Mouse (Mus musculus) heart, embryonic 16.5 days (tissue): ENCODE data around the gene Samd4b. TPM values are rescaled to one million over a fixed set of nuclear protein-coding genes. Genes with fewer than 3 reads are reported as not detected.

Experiments used
- ATAC-seq: fragments of 200-750 bp; cut with Nextera tagmentation; replicated peaks from 2 replicates; pipeline ENCODE4 v1.8.0; 2017; ENCODE audit warnings: moderate number of reproducible peaks; ENCODE audit not compliant: insufficient read depth, low FRiP score; ENCODE audit errors: extremely low read depth
- H3K27ac ChIP-seq: fragments of 300-500 bp; sonication (generic); 2 replicates; pipeline ENCODE4 v1.5.1; 2014; ENCODE audit warnings: mild to moderate bottlenecking, low read length, control low read depth, moderate library complexity
- H3K27me3 ChIP-seq: fragments of 300-500 bp; sonication (generic); 2 replicates; pipeline ENCODE4 v1.6.1; 2014; ENCODE audit warnings: low read length, mixed read lengths; ENCODE audit not compliant: control insufficient read depth, insufficient read depth
- H3K36me3 ChIP-seq: fragments of 300-500 bp; sonication (generic); 2 replicates; pipeline ENCODE4 v1.6.1; 2014; ENCODE audit not compliant: control insufficient read depth, insufficient read depth
- H3K4me1 ChIP-seq: fragments of 300-500 bp; sonication (generic); 2 replicates; pipeline ENCODE4 v1.6.1; 2014; ENCODE audit warnings: low read length, mixed read lengths; ENCODE audit not compliant: control insufficient read depth, insufficient read depth
- H3K4me2 ChIP-seq: fragments of 300-500 bp; sonication (generic); 2 replicates; pipeline ENCODE4 v1.6.1; 2014; ENCODE audit warnings: low read depth, mild to moderate bottlenecking, control low read depth, low read length
- H3K4me3 ChIP-seq: fragments of 300-500 bp; sonication (generic); 2 replicates; pipeline ENCODE4 v1.5.1; 2014; ENCODE audit warnings: mild to moderate bottlenecking, control low read depth, low read length
- H3K9ac ChIP-seq: fragments of 300-500 bp; sonication (generic); 2 replicates; pipeline ENCODE4 v1.6.1; 2014; ENCODE audit warnings: low read length, control low read depth
- H3K9me3 ChIP-seq: fragments of 300-500 bp; sonication (generic); replicated peaks from 2 replicates; pipeline ENCODE4 v1.6.1; 2016; ENCODE audit warnings: low read length; ENCODE audit not compliant: control insufficient read depth
- whole genome bisulfite sequencing: fragments of 180-500 bp; shearing (Covaris S2); extraction: QIAGEN DNeasy Blood & Tissue Kit; methylation state at CpG from one replicate; pipeline ENCODE4 v1.1.7; 2014; 5-methylcytosine and 5-hydroxymethylcytosine counted together
- polyA plus RNA-seq: library from polyadenylated mRNA; unstranded; fragments of >200 nt; fragmentation: Nextera tagmentation; extraction: Ambion mirVana; gene quantifications from 2 replicates; pipeline ENCODE4 v1.2.1, GENCODE M21; 2015

Samd4b gene
- polyA plus RNA-seq, 1 experiment from 2014 or later = 16.0 TPM

- Histone ChIP-seq H3K27ac (no peak overlapping the region), H3K27me3 (no peaks in the 10 kb centered on the region), H3K4me2 (no peak overlapping the region), H3K36me3 (peaks cover 29% of the 10 kb centered on the region; the same call in 1 of the 2 replicates), H3K4me3 (no peak overlapping the region), H3K4me1 (peaks cover 14% of the 10 kb centered on the region), H3K9me3 (no peaks in the 10 kb centered on the region), H3K9ac (no peak overlapping the region)
- no peak for ATAC-seq
- 93% methylated on average over 16 of the region's 16 CpGs for WGBS
Observed at GRCm38 (mm10) chr7:28367663-28368275, 230.2 kb downstream of the Samd4b start.

DNA sequence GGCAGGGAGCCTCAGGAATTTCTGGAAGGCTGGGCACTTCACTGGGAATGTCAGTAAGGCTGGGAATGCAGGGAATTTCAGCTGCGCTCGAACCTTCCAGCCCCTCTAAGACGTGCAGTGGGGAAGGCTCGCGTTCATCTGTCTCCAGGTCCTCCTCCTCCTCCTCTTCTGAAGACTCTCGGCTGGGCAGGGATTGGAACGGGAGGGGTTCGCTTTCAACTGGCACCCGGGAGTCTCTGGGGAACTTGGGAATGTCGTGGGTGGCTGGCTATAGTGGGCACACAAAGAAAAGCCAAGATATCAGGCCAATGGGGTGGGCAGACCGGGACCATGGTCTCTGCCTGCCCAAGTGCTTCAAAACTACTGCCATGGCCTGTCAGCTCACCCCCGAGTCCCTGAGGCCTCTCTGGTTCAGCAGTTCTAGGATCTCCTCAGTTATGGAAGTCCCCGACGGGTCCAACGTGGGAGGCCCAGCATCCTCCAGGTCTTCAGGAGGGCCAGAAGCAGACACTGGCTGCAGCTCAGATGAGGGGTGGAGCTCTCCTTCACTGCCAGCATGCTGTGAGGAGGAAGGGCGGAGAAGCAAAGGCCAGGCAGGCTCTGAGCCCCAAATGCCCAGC, 235.4 kb downstream of the Samd4b start:
- Histone ChIP-seq H3K36me3 (peaks cover 51% of the 10 kb centered on the region), H3K27me3 (no peaks in the 10 kb centered on the region), H3K9me3 (no peaks in the 10 kb centered on the region), H3K4me1 (peaks cover 15% of the 10 kb centered on the region), H3K4me3 (no peak overlapping the region), H3K4me2 (no peak overlapping the region), H3K27ac (no peak overlapping the region), H3K9ac (no peak overlapping the region)
- no peak for ATAC-seq
- WGBS = 61% methylated on average over 16 of the region's 16 CpGs

DNA sequence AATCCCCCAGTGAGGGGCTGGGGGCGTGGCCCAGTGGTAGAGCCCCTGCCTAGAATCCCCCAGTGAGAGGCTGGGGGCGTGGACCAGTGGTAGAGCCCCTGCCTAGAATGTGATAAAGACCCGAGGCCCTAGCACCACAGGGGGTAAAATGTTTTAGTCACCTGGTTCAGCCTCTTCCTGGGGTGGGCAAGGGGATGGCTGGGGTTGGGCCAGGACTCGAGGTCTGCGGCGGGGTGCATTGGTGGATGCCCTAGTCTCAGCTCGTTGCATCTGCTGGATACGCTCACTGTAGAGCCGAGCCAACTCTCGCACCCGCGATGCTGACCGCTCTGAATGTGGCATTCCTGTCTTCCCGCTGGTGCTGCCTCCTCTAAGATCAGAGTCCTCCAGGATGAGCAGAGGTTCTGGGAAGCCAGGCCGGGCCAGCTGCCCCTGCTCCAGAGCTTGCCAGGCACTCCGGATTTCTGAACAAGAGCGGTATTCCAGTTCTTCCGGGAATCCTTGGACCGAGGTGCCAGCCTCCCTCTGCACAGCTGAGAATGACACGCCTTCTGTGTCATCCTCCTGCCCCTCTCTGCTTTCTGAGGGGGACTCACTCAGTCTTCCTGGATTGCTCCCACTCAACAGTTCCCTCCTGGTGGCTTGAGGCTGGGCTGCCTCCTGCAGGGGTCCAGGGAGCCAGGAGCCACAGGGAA, 236.2 kb downstream of the Samd4b start:
- no peaks in the 10 kb centered on the region for H3K9me3 ChIP-seq
- H3K27ac ChIP-seq = no peak overlapping the region
- no peak overlapping the region for H3K9ac ChIP-seq

DNA sequence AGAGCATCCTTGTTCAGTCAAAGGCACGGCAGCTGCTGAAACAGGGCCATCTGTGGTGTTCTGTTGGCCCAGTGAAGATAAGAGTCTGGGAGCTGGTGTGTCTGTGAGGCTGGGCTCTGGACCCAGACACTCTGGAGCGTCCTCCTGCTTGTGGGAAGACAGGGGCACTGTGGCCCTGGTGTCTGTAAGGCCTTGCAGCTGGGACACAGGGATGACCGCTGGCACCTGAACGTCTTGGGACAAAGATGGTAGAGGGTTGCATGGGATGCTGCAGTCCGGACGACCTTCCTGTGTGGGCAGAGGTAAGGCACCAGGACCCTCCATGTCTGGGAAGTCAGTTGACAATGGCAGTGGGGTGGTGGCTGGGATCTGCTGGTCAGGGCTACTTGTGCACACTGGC, 237.7 kb downstream of the Samd4b start:
- H3K27ac ChIP-seq = no peak overlapping the region
- no peaks in the 10 kb centered on the region for H3K27me3 ChIP-seq
- H3K4me1 ChIP-seq = peaks cover 25% of the 10 kb centered on the region
- no peak for ATAC-seq
- 83% methylated on average over 6 of the region's 6 CpGs for WGBS
- H3K9me3 ChIP-seq = no peaks in the 10 kb centered on the region
- peaks cover 43% of the 10 kb centered on the region for H3K36me3 ChIP-seq
- no peak overlapping the region for H3K4me3 ChIP-seq
- H3K4me2 ChIP-seq = no peak overlapping the region
- no peak overlapping the region for H3K9ac ChIP-seq

More for the DNA sequence above, 236.2 kb downstream of the Samd4b start:
- H3K4me1 ChIP-seq = peaks cover 22% of the 10 kb centered on the region
- no peak overlapping the region for H3K4me2 ChIP-seq
- no peak for ATAC-seq
- H3K27me3 ChIP-seq = no peaks in the 10 kb centered on the region
- WGBS = 90% methylated on average over 20 of the region's 20 CpGs
- peaks cover 48% of the 10 kb centered on the region for H3K36me3 ChIP-seq
- H3K4me3 ChIP-seq = no peak overlapping the region

DNA sequence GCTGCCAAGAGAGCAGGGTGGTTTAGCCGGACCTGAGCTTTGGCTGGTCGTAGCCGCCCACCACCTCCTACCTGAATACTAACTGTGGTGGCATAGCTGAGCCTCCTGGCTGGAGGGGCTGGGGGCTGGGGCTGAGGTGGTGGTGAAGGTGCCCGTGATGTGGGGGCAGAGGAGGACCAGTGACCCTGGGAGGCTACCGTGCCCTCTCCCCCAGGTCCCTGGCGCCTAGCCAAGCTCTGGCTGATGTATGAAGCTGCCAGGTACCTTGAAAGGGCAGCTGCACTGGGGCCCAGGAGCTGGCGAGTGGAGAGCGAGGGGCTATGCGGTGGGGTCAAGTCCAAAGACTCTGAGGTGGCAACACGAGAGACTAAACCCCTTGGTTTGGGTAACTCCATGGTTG, 238.1 kb downstream of the Samd4b start:
- Histone ChIP-seq H3K4me2 (no peak overlapping the region), H3K4me3 (no peak overlapping the region), H3K27me3 (no peaks in the 10 kb centered on the region), H3K4me1 (peaks cover 25% of the 10 kb centered on the region), H3K36me3 (peaks cover 39% of the 10 kb centered on the region), H3K9me3 (no peaks in the 10 kb centered on the region), H3K9ac (no peak overlapping the region), H3K27ac (no peak overlapping the region)
- ATAC-seq = no peak
- 78% methylated on average over 10 of the region's 10 CpGs for WGBS

- Histone ChIP-seq H3K4me2 (no peak overlapping the region), H3K9ac (peak overlapping the region; percentile 54; the same call in 1 of the 2 replicates), H3K9me3 (no peaks in the 10 kb centered on the region), H3K4me3 (no peak overlapping the region), H3K36me3 (peaks cover 44% of the 10 kb centered on the region), H3K4me1 (peaks cover 25% of the 10 kb centered on the region), H3K27me3 (no peaks in the 10 kb centered on the region), H3K27ac (peak overlapping the region; percentile 84)
- WGBS = 57% methylated on average over 7 of the region's 7 CpGs
- ATAC-seq = no peak
Observed at GRCm38 (mm10) chr7:28358431-28358830, 239.5 kb downstream of the Samd4b start.

DNA sequence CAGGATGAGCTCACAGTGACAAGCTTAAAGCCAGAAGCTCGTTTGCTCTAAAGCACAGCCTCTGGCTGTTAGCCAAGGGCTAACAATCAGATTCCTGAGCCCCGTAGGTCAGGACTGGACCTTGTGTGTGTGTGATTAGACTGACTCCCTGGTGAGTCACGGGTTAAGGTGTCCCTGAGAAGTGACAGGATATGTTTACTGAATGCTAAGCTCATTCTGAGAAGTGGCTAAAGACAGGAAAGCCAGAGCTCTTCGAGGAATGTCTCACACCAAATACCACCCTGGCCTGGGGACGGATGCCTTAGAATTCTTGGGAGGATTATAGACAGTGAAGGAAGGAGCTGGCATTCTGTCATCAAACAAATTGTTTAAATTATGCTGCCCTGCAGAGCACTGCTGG, 240.0 kb downstream of the Samd4b start:
- peak overlapping the region; percentile 39 for H3K4me2 ChIP-seq
- H3K4me3 ChIP-seq = no peak overlapping the region

DNA sequence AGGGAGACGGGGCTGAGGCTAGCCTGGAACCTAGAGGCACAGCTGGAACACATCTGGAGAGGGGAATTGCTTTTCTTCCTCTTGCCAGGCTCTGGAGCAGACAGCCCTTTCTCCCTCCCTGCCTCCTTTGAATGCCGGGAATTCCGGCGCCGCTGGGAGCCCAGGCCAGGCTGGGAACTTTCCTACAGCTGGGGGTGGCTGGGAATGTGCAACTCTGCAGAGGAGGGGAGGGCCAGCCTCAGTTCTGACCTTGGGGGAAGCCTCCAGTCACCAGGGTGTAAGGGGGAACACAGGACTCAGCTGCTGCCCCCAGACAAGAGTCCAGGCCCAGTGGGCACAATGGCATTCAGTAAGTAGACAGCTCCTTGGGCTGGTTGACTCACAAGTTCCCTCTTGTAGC, 241.0 kb downstream of the Samd4b start:
- 2% methylated on average over 5 of the region's 5 CpGs for WGBS
- H3K4me1 ChIP-seq = peaks cover 22% of the 10 kb centered on the region
- peak; percentile 67 for ATAC-seq
- peaks cover 51% of the 10 kb centered on the region for H3K36me3 ChIP-seq
- no peaks in the 10 kb centered on the region for H3K27me3 ChIP-seq
- no peaks in the 10 kb centered on the region for H3K9me3 ChIP-seq
- peak overlapping the region; percentile 24; the same call in 1 of the 2 replicates for H3K4me2 ChIP-seq
- peak overlapping the region; percentile 84 for H3K27ac ChIP-seq
- H3K4me3 ChIP-seq = no peak overlapping the region
- H3K9ac ChIP-seq = peak overlapping the region; percentile 53

More for the DNA sequence above, 240.0 kb downstream of the Samd4b start:
- Histone ChIP-seq H3K27ac (peak overlapping the region; percentile 84), H3K36me3 (peaks cover 49% of the 10 kb centered on the region), H3K4me1 (peaks cover 25% of the 10 kb centered on the region), H3K9ac (peak overlapping the region; percentile 54), H3K9me3 (no peaks in the 10 kb centered on the region), H3K27me3 (no peaks in the 10 kb centered on the region)
- peak; percentile 35 for ATAC-seq
- WGBS = 2% methylated on average over 5 of the region's 5 CpGs

DNA sequence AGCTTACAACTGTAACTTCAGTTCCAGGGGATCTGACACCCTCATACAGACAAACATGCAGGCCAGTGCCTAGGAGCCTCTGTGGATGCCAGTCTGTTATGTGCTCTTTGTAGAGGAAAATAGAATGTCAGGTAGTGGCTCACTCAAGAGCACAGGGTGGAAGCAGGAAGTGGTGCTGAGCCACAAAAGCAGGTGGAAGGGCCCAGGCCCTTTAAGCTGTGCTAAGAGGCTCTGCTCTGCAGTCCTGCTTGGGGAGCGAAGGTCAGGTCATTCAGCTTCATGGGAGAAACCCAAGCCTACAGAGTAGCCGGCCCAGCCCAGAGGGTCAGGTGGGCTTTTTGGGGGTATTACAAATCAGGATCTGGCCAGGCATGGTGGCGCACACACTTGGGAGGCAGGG, 242.7 kb downstream of the Samd4b start:
- 90% methylated on average over 3 of the region's 3 CpGs for WGBS
- Histone ChIP-seq H3K4me3 (no peak overlapping the region), H3K9me3 (no peaks in the 10 kb centered on the region), H3K4me2 (no peak overlapping the region), H3K4me1 (peaks cover 30% of the 10 kb centered on the region), H3K36me3 (peaks cover 39% of the 10 kb centered on the region), H3K9ac (no peak overlapping the region), H3K27me3 (no peaks in the 10 kb centered on the region), H3K27ac (no peak overlapping the region)
- ATAC-seq = no peak
